Mouse (Mus musculus) ES-E14 (cell line): Measurements from ENCODE around the gene Klhl33. TPM values are rescaled to one million over a fixed set of nuclear protein-coding genes. Genes with fewer than 3 reads are reported as not detected.

ENCODE experiments used
- DNase-seq: peaks from one replicate; pipeline ENCODE4 v3.0.0-alpha.2; 2013; ENCODE audit warnings: low read depth, low spot score
- H3K27ac ChIP-seq: 2 replicates; pipeline ENCODE4 v1.5.1; 2012; ENCODE audit warnings: low read depth, mild to moderate bottlenecking, low read length, moderate library complexity, mixed read lengths; ENCODE audit not compliant: poor library complexity, insufficient read depth, severe bottlenecking
- H3K36me3 ChIP-seq: 2 replicates; pipeline ENCODE4 v1.6.1; 2012; ENCODE audit warnings: mild to moderate bottlenecking, low read length, moderate library complexity, mixed read lengths; ENCODE audit not compliant: control insufficient read depth, poor library complexity, insufficient read depth, severe bottlenecking
- H3K4me1 ChIP-seq, 2 experiments: fragments of 150-350 bp in 1 of 2; sonication (generic) in 1 of 2; 2 replicates each; pipeline ENCODE4 v1.6.1; 2012; ENCODE audit warnings: low read length in 2 of 2, mild to moderate bottlenecking in 1 of 2, mixed read lengths in 1 of 2; ENCODE audit not compliant: control insufficient read depth in 2 of 2, insufficient read depth in 2 of 2, poor library complexity in 1 of 2
- H3K4me3 ChIP-seq, 2 experiments: fragments of 150-350 bp in 1 of 2; sonication (generic) in 1 of 2; 2 replicates each; pipeline ENCODE4 v1.5.1; 2012; ENCODE audit warnings: low read length in 2 of 2, low read depth in 1 of 2, mild to moderate bottlenecking in 1 of 2, mixed read lengths in 1 of 2; ENCODE audit not compliant: insufficient read depth in 1 of 2, poor library complexity in 1 of 2, severe bottlenecking in 1 of 2
- H3K9ac ChIP-seq: 2 replicates; pipeline ENCODE4 v1.6.1; 2012; ENCODE audit warnings: low read depth, mild to moderate bottlenecking, low read length, mixed read lengths; ENCODE audit not compliant: poor library complexity, insufficient read depth, severe bottlenecking
- H3K9me3 ChIP-seq: fragments of 150-350 bp; sonication (generic); 2 replicates; pipeline ENCODE4 v1.6.1; 2012; ENCODE audit warnings: low read depth, mild to moderate bottlenecking, low read length; ENCODE audit not compliant: control insufficient read depth, insufficient read depth
- CHD2 ChIP-seq: IDR thresholded peaks from 2 replicates; pipeline ENCODE4 v1.6.1; 2014; ENCODE audit warnings: mild to moderate bottlenecking, low read depth, low read length, inconsistent platforms
- HCFC1 ChIP-seq: IDR thresholded peaks from 2 replicates; pipeline ENCODE4 v1.6.1; 2012; ENCODE audit warnings: low read length, inconsistent platforms, borderline replicate concordance; ENCODE audit not compliant: insufficient read depth
- MAFK ChIP-seq: IDR thresholded peaks from 2 replicates; pipeline ENCODE4 v1.6.1; 2014; ENCODE audit warnings: mild to moderate bottlenecking, low read depth, low read length, inconsistent platforms; ENCODE audit not compliant: insufficient read depth
- ZC3H11A ChIP-seq: IDR thresholded peaks from 2 replicates; pipeline ENCODE4 v1.6.1; 2012; ENCODE audit warnings: low read depth, mild to moderate bottlenecking, inconsistent platforms, low read length, borderline replicate concordance
- ZNF384 ChIP-seq: IDR thresholded peaks from 2 replicates; pipeline ENCODE4 v1.6.1; 2012; ENCODE audit warnings: low read depth, low read length, inconsistent platforms
- in situ Hi-C, 2 experiments: fragments of 600-800 bp; cut with MboI; formaldehyde crosslinking; loops; one replicate each; pipeline ENCODE4 v1.15.1; 2025; ENCODE audit warnings: low sequenced_read_pairs in 2 of 2, inconsistent platforms in 1 of 2; ENCODE audit not compliant: unreplicated experiment in 2 of 2
- total RNA-seq: library from RNA; depleted of rRNA; stranded (reverse); fragments of 300-350 nt; gene quantifications from 2 replicates; pipeline ENCODE4 v1.2.3, GENCODE M21; 2012

Gene Klhl33
- total RNA-seq, 1 experiment = 0.09 TPM

- in situ Hi-C loops = no loop called here
- TF ChIP-seq ZNF384 = no peak
- no peak for TF ChIP-seq ZC3H11A
- no peak for TF ChIP-seq CHD2
- TF ChIP-seq MAFK = no peak
- no peak for TF ChIP-seq HCFC1
- no peak for DNase-seq
- Histone ChIP-seq H3K9me3 (no peaks in the 10 kb centered on the region), H3K9ac (no peak overlapping the region), H3K27ac (no peak overlapping the region), H3K36me3 (no peaks in the 10 kb centered on the region), H3K4me3 (no peak overlapping the region), H3K4me1 (peaks cover 0 to 2% of the 10 kb centered on the region in 2 experiments; a peak in 1 of 4 replicates)
Observed at GRCm38 (mm10) chr14:50892091-50892490, 5.2 kb downstream of the Klhl33 start.

DNA sequence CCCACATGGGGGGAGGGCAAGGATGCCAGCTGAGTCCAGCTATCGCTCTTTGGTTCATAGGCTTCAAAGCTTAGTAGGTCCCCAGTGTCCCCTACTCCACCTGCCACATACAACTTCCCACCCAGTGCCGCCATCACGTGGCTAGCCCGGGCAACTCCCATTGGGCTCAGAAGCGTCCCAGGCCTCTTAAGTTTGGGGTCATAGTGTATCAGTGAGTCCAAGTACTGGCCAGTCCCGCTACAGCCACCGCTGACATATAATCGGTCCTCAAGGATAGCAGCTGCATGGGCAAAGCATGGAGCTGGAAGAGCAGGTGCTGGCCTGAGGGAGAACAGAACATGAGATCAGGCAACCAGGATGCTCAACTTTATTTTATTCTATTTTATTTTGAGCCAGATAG, 5.7 kb downstream of the Klhl33 start:
- peaks cover 0 to 2% of the 10 kb centered on the region in 2 experiments; a peak in 1 of 4 replicates for H3K4me1 ChIP-seq
- no peak overlapping the region for H3K4me3 ChIP-seq
- TF ChIP-seq ZNF384 (no peak), ZC3H11A (no peak), CHD2 (no peak), MAFK (no peak), HCFC1 (no peak)
- H3K9ac ChIP-seq = no peak overlapping the region
- no peaks in the 10 kb centered on the region for H3K36me3 ChIP-seq
- H3K9me3 ChIP-seq = no peaks in the 10 kb centered on the region
- in situ Hi-C loops = no loop called here
- DNase-seq = no peak
- H3K27ac ChIP-seq = no peak overlapping the region

- Histone ChIP-seq H3K4me3 (no peak overlapping the region), H3K9ac (no peak overlapping the region), H3K36me3 (no peaks in the 10 kb centered on the region), H3K27ac (no peak overlapping the region), H3K9me3 (no peaks in the 10 kb centered on the region), H3K4me1 (0 out of 4 replicates have a peak, but pooled peaks cover 0 to 4% of the 10 kb centered on the region in 2 experiments)
- in situ Hi-C loops = no loop called here
- DNase-seq = no peak
- TF ChIP-seq CHD2 (peak; percentile 28; the same call in 1 of the 2 replicates), ZC3H11A (no peak), ZNF384 (no peak), MAFK (no peak), HCFC1 (no peak)
Observed at GRCm38 (mm10) chr14:50876236-50876950, 20.9 kb downstream of the Klhl33 start.

DNA sequence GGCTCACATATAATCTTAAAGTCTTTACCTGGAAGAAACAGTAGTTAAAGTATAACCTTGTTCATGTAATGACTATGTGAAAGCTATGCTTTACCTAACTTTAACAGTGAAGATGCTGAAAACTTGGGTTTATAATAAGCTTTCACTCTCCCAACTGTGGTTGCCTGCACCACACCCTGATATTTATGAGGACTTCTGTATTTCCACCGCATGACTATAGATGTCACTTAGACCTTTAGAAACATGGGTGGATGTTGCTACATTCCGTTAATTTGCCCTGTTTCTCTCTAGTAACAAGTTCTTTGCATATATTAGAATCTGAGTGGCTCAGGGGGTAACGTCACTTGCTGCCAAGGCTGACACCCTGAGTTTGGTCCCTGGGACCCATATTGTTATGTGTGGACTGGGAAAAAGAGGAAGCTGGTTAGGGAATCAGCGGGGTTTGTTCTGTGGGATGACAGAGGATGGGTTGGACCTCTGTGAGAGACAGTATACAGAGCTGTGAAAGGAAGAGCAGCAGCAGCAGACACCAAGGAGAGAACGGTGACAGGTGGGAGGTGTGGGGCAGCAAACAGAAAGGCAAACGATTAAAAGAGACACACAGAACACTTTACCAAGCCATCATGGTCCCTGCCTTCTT, 21.6 kb downstream of the Klhl33 start:
- Histone ChIP-seq H3K9me3 (no peaks in the 10 kb centered on the region), H3K27ac (no peak overlapping the region), H3K4me3 (no peak overlapping the region), H3K4me1 (0 out of 4 replicates have a peak, but pooled peaks cover 0 to 4% of the 10 kb centered on the region in 2 experiments), H3K36me3 (no peaks in the 10 kb centered on the region), H3K9ac (no peak overlapping the region)
- in situ Hi-C loops = no loop called here
- no peak for TF ChIP-seq CHD2
- TF ChIP-seq HCFC1 = no peak
- no peak for TF ChIP-seq ZC3H11A
- TF ChIP-seq ZNF384 = no peak
- TF ChIP-seq MAFK = no peak
- DNase-seq = no peak

- in situ Hi-C loops = no loop called here
- no peaks in the 10 kb centered on the region for H3K36me3 ChIP-seq
- TF ChIP-seq HCFC1 (no peak), ZNF384 (no peak), ZC3H11A (no peak), MAFK (no peak), CHD2 (no peak)
- no peak overlapping the region for H3K4me3 ChIP-seq
- H3K4me1 ChIP-seq = 0 out of 4 replicates have a peak, but pooled peaks cover 0 to 4% of the 10 kb centered on the region in 2 experiments
- H3K9ac ChIP-seq = no peak overlapping the region
- no peak overlapping the region for H3K27ac ChIP-seq
- no peak for DNase-seq
- H3K9me3 ChIP-seq = no peaks in the 10 kb centered on the region
Observed at GRCm38 (mm10) chr14:50875175-50875574, 22.1 kb downstream of the Klhl33 start.
